Mouse (Mus musculus) neural tube, embryonic 13.5 days (tissue): Measurements from ENCODE around the gene Slc25a29. TPM values are rescaled to one million over a fixed set of nuclear protein-coding genes. Genes with fewer than 3 reads are reported as not detected.

Experiments used
- ATAC-seq: fragments of 200-750 bp; cut with Nextera tagmentation; 2 replicates; pipeline ENCODE4 v1.8.0; 2017; ENCODE audit warnings: low read depth, mild to moderate bottlenecking, moderate TSS enrichment, moderate library complexity
- H3K27ac ChIP-seq: fragments of 300-500 bp; sonication (generic); replicated peaks from 2 replicates; pipeline ENCODE4 v1.5.1; 2015; ENCODE audit warnings: moderate library complexity, mild to moderate bottlenecking, inconsistent platforms
- H3K27me3 ChIP-seq: fragments of 300-500 bp; sonication (generic); 2 replicates; pipeline ENCODE4 v1.6.1; 2015; ENCODE audit warnings: mild to moderate bottlenecking, inconsistent platforms
- H3K36me3 ChIP-seq: fragments of 300-500 bp; sonication (generic); 2 replicates; pipeline ENCODE4 v1.6.1; 2015; ENCODE audit warnings: mild to moderate bottlenecking, inconsistent platforms
- H3K4me1 ChIP-seq: fragments of 300-500 bp; sonication (generic); replicated peaks from 2 replicates; pipeline ENCODE4 v1.6.1; 2015; ENCODE audit warnings: inconsistent platforms
- H3K4me2 ChIP-seq: fragments of 300-500 bp; sonication (generic); 2 replicates; pipeline ENCODE4 v1.6.1; 2015; ENCODE audit warnings: inconsistent platforms, mild to moderate bottlenecking, moderate library complexity
- H3K4me3 ChIP-seq: fragments of 300-500 bp; sonication (generic); 2 replicates; pipeline ENCODE4 v1.5.1; 2015; ENCODE audit warnings: mild to moderate bottlenecking, inconsistent platforms
- H3K9ac ChIP-seq: fragments of 300-500 bp; sonication (generic); 2 replicates; pipeline ENCODE4 v1.6.1; 2015; ENCODE audit warnings: moderate library complexity, mild to moderate bottlenecking, inconsistent platforms
- H3K9me3 ChIP-seq: fragments of 300-500 bp; sonication (generic); 2 replicates; pipeline ENCODE4 v1.6.1; 2016; ENCODE audit warnings: inconsistent platforms
- WGBS: fragments of 180-500 bp; shearing (Covaris S2); methylation state at CpG from one replicate; pipeline ENCODE4 v1.1.7; 2015; 5-methylcytosine and 5-hydroxymethylcytosine counted together
- polyA plus RNA-seq: library from polyadenylated mRNA; unstranded; fragments of >200 nt; fragmentation: Nextera tagmentation; extraction: Ambion mirVana; gene quantifications from 2 replicates; pipeline ENCODE4 v1.2.1, GENCODE M21; 2015

Slc25a29 gene
- polyA plus RNA-seq, 1 experiment from 2014 or later, result 16.5 TPM

DNA sequence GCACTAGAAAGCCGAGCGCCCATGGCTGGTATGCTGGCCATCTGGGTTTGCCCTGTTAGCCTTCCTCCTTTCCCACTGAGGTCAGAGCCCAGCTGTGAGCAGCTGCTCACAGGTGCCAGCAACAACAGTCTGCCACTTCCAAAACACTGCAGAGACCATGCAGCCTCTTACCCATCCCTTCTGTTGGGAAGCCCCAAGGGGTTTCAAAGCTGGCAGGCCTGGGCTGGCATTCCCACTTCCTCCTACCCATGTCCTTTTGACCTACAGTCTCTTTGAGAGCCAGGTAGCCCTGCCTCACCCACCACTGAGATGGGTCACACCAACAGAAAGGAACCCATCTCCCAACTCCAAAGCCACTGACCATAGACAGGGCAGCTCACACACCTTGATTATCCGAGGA lies 2.3 kb downstream of the Slc25a29 start:
- no peak overlapping the region for H3K4me2 ChIP-seq
- H3K27ac ChIP-seq, result no peak overlapping the region
- H3K4me1 ChIP-seq, result peaks cover 64% of the 10 kb centered on the region

GRCm38 (mm10) chr12:108832851-108833250 lies 2.8 kb downstream of the Slc25a29 start:
- Histone ChIP-seq H3K4me1 (peaks cover 58% of the 10 kb centered on the region), H3K9ac (no peak overlapping the region), H3K9me3 (no peaks in the 10 kb centered on the region), H3K27ac (no peak overlapping the region), H3K36me3 (peaks cover 6% of the 10 kb centered on the region; the same call in 1 of the 2 replicates), H3K27me3 (peaks cover 6% of the 10 kb centered on the region; the same call in 1 of the 2 replicates), H3K4me2 (no peak overlapping the region), H3K4me3 (no peak overlapping the region)
- 88% methylated on average over 8 of the region's 8 CpGs for WGBS
- no peak for ATAC-seq

More for the DNA sequence above, 2.3 kb downstream of the Slc25a29 start:
- Histone ChIP-seq H3K4me3 (no peak overlapping the region), H3K9me3 (no peaks in the 10 kb centered on the region), H3K9ac (no peak overlapping the region), H3K27me3 (peaks cover 6% of the 10 kb centered on the region; the same call in 1 of the 2 replicates), H3K36me3 (0 out of 2 replicates have a peak, but pooled peaks cover under 1% of the 10 kb centered on the region)
- no peak for ATAC-seq
- WGBS, result 90% methylated on average over 3 of the region's 3 CpGs

DNA sequence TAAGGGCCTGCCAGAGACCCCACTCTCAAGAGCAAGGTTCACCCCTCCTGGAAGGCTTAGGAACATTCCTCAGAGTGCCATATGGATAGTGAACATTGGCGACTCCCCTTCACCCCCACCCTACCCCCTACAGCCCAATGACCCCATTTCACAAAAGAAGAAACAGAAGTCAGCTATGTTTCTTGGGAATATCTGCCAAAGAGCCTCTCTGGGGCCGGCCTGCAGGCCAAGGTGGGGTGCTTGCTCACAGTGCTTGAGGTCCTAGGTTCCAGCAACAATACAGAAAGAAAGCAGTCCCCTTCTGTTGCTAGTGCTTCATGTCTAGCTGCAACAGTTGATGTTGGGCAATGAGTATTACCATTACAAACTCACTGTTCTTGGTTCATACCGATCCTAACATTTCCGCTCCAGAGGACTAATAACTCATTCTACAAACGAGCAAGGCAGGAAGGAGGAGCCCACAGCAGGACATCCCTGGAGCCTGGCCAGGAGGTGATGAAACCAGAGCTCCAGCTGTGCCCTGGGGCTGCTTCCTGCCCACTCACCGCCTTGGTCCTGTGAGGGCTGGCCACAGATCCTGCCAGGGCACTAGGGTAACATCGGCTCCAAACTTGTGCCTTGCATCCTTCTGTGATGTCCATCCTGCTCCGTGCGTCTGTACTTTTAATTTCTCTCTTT lies 3.6 kb downstream of the Slc25a29 start:
- peaks cover 14% of the 10 kb centered on the region for H3K36me3 ChIP-seq
- no peak overlapping the region for H3K4me2 ChIP-seq
- no peak for ATAC-seq
- peaks cover 51% of the 10 kb centered on the region for H3K4me1 ChIP-seq
- H3K4me3 ChIP-seq, result no peak overlapping the region
- H3K27me3 ChIP-seq, result peaks cover 6% of the 10 kb centered on the region; the same call in 1 of the 2 replicates
- H3K27ac ChIP-seq, result peak overlapping the region; percentile 28; the same call in 1 of the 2 replicates
- H3K9ac ChIP-seq, result no peak overlapping the region
- WGBS, result 56% methylated on average over 9 of the region's 9 CpGs
- no peaks in the 10 kb centered on the region for H3K9me3 ChIP-seq

GRCm38 (mm10) chr12:108830358-108830757 lies 5.3 kb downstream of the Slc25a29 start:
- Histone ChIP-seq H3K9ac (no peak overlapping the region), H3K4me3 (no peak overlapping the region), H3K27me3 (peaks cover 6% of the 10 kb centered on the region; the same call in 1 of the 2 replicates), H3K36me3 (peaks cover 28% of the 10 kb centered on the region), H3K4me2 (no peak overlapping the region), H3K27ac (no peak overlapping the region), H3K4me1 (peaks cover 39% of the 10 kb centered on the region), H3K9me3 (no peaks in the 10 kb centered on the region)
- ATAC-seq, result no peak
- 84% methylated on average over 6 of the region's 6 CpGs for WGBS

DNA sequence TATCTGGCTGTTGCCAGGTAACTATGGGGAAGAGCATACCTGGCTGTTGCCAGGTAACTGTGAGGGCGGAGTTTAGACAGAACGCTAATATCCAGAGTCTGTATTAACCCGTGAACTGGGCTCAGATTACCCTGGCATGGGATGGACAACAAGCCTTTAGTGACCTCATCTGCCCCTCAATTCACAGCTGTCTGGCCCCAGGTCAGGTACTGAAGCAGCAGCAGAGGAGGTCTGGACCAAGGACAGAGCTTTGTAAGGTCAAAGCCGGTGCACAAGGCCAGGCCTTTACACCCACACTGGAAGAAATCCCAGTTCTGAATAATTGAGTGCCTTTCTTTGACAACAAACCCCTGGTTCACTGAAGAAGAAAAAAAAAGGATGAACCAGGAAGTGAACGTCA lies 6.0 kb downstream of the Slc25a29 start:
- H3K27me3 ChIP-seq, result peaks cover 6% of the 10 kb centered on the region; the same call in 1 of the 2 replicates
- no peak overlapping the region for H3K9ac ChIP-seq
- H3K4me1 ChIP-seq, result peaks cover 32% of the 10 kb centered on the region
- H3K4me2 ChIP-seq, result no peak overlapping the region
- no peaks in the 10 kb centered on the region for H3K9me3 ChIP-seq
- H3K36me3 ChIP-seq, result peaks cover 28% of the 10 kb centered on the region
- 86% methylated on average over 5 of the region's 5 CpGs for WGBS
- no peak overlapping the region for H3K27ac ChIP-seq
- no peak overlapping the region for H3K4me3 ChIP-seq
- no peak for ATAC-seq

GRCm38 (mm10) chr12:108827641-108828040 lies 8.0 kb downstream of the Slc25a29 start:
- no peak overlapping the region for H3K9ac ChIP-seq
- H3K4me1 ChIP-seq, result peaks cover 12% of the 10 kb centered on the region
- no peak for ATAC-seq
- H3K4me2 ChIP-seq, result no peak overlapping the region
- H3K4me3 ChIP-seq, result no peak overlapping the region
- peaks cover 28% of the 10 kb centered on the region for H3K36me3 ChIP-seq
- no peaks in the 10 kb centered on the region for H3K27me3 ChIP-seq
- no peaks in the 10 kb centered on the region for H3K9me3 ChIP-seq
- H3K27ac ChIP-seq, result no peak overlapping the region
- WGBS, result 97% methylated on average over 6 of the region's 6 CpGs

GRCm38 (mm10) chr12:108826958-108827535 lies 8.6 kb downstream of the Slc25a29 start:
- no peak overlapping the region for H3K9ac ChIP-seq
- no peak for ATAC-seq
- peaks cover 6% of the 10 kb centered on the region for H3K4me1 ChIP-seq
- 96% methylated on average over 28 of the region's 28 CpGs for WGBS
- H3K27ac ChIP-seq, result no peak overlapping the region
- H3K4me3 ChIP-seq, result no peak overlapping the region
- peaks cover 28% of the 10 kb centered on the region for H3K36me3 ChIP-seq
- no peaks in the 10 kb centered on the region for H3K9me3 ChIP-seq
- no peak overlapping the region for H3K4me2 ChIP-seq
- H3K27me3 ChIP-seq, result no peaks in the 10 kb centered on the region

- H3K36me3 ChIP-seq, result peaks cover 28% of the 10 kb centered on the region
- peaks cover under 1% of the 10 kb centered on the region for H3K4me1 ChIP-seq
- no peaks in the 10 kb centered on the region for H3K9me3 ChIP-seq
- no peak overlapping the region for H3K4me3 ChIP-seq
- no peak overlapping the region for H3K9ac ChIP-seq
- ATAC-seq, result no peak
- no peaks in the 10 kb centered on the region for H3K27me3 ChIP-seq
- whole genome bisulfite sequencing, result 94% methylated on average over 19 of the region's 19 CpGs
- no peak overlapping the region for H3K27ac ChIP-seq
- no peak overlapping the region for H3K4me2 ChIP-seq
Measured at GRCm38 (mm10) chr12:108826282-108826957, 9.3 kb downstream of the Slc25a29 start.

GRCm38 (mm10) chr12:108825561-108826224 lies 10.0 kb downstream of the Slc25a29 start:
- no peak for ATAC-seq
- H3K9me3 ChIP-seq, result no peaks in the 10 kb centered on the region
- H3K36me3 ChIP-seq, result peaks cover 28% of the 10 kb centered on the region
- no peak overlapping the region for H3K27ac ChIP-seq
- H3K27me3 ChIP-seq, result no peaks in the 10 kb centered on the region
- WGBS, result 92% methylated on average over 13 of the region's 13 CpGs
- no peak overlapping the region for H3K4me2 ChIP-seq
- no peaks in the 10 kb centered on the region for H3K4me1 ChIP-seq
- no peak overlapping the region for H3K4me3 ChIP-seq
- H3K9ac ChIP-seq, result no peak overlapping the region

- Histone ChIP-seq H3K9me3 (no peaks in the 10 kb centered on the region), H3K27ac (no peak overlapping the region), H3K4me3 (no peak overlapping the region), H3K9ac (no peak overlapping the region), H3K4me2 (no peak overlapping the region), H3K4me1 (peaks cover 5% of the 10 kb centered on the region; the same call in 1 of the 2 replicates), H3K36me3 (peaks cover 34% of the 10 kb centered on the region), H3K27me3 (no peaks in the 10 kb centered on the region)
- ATAC-seq, result no peak
- 92% methylated on average over 15 of the region's 15 CpGs for WGBS
Measured at GRCm38 (mm10) chr12:108824225-108824874, 11.3 kb downstream of the Slc25a29 start.

- peaks cover 42% of the 10 kb centered on the region for H3K36me3 ChIP-seq
- H3K4me2 ChIP-seq, result no peak overlapping the region
- no peak overlapping the region for H3K9ac ChIP-seq
- H3K27me3 ChIP-seq, result no peaks in the 10 kb centered on the region
- no peak overlapping the region for H3K4me3 ChIP-seq
- no peaks in the 10 kb centered on the region for H3K9me3 ChIP-seq
- H3K4me1 ChIP-seq, result peaks cover 5% of the 10 kb centered on the region; the same call in 1 of the 2 replicates
- 77% methylated on average over 8 of the region's 8 CpGs for WGBS
- no peak for ATAC-seq
- no peak overlapping the region for H3K27ac ChIP-seq
Measured at GRCm38 (mm10) chr12:108823036-108823435, 12.6 kb downstream of the Slc25a29 start.
